Mouse (Mus musculus) spleen, adult 2 months (tissue): Measurements from ENCODE around the gene Gm49354. TPM values are rescaled to one million over a fixed set of nuclear protein-coding genes. Genes with fewer than 3 reads are reported as not detected.
"Not testable (repeated sequence)": the region's sequence is repeated elsewhere in the genome, so short reads cannot be mapped to it uniquely, and the experiment has no call there.

Source experiments
- DNase-seq, 2 experiments: peaks; one replicate each; pipeline versions ENCODE4 v3.0.0 to v3.0.0-alpha.2; 2012 to 2021; ENCODE audit warnings: low spot score in 2 of 2, low read depth in 1 of 2
- H3K27ac ChIP-seq: fragments of 200-500 bp; 2 replicates; pipeline ENCODE4 v1.5.1; 2012; ENCODE audit warnings: low read length, inconsistent platforms; ENCODE audit not compliant: insufficient read depth
- H3K27me3 ChIP-seq: fragments of 200-500 bp; 2 replicates; pipeline ENCODE4 v1.6.1; 2012; ENCODE audit warnings: mild to moderate bottlenecking, moderate library complexity, low read length, inconsistent platforms; ENCODE audit not compliant: control insufficient read depth, insufficient read depth
- H3K36me3 ChIP-seq: fragments of 200-500 bp; 2 replicates; pipeline ENCODE4 v1.6.1; 2012; ENCODE audit warnings: mild to moderate bottlenecking, low read length, inconsistent platforms; ENCODE audit not compliant: control insufficient read depth, insufficient read depth
- H3K4me1 ChIP-seq: fragments of 200-500 bp; 2 replicates; pipeline ENCODE4 v1.6.1; 2011; ENCODE audit warnings: inconsistent platforms; ENCODE audit not compliant: control insufficient read depth, insufficient read depth, insufficient read length
- H3K4me3 ChIP-seq: fragments of 200-500 bp; 2 replicates; pipeline ENCODE4 v1.5.1; 2011; ENCODE audit warnings: mild to moderate bottlenecking, inconsistent platforms; ENCODE audit not compliant: insufficient read depth, insufficient read length; ENCODE audit errors: extremely low read depth
- CTCF ChIP-seq: fragments of 200-500 bp; IDR thresholded peaks from 2 replicates; pipeline ENCODE4 v1.5.1; 2011; ENCODE audit warnings: mild to moderate bottlenecking, inconsistent platforms; ENCODE audit not compliant: insufficient read depth, insufficient read length, insufficient replicate concordance; ENCODE audit errors: extremely low read depth
- POLR2A ChIP-seq: fragments of 200-500 bp; IDR thresholded peaks from 2 replicates; pipeline ENCODE4 v1.6.1; 2011; ENCODE audit warnings: low read depth, low read length, inconsistent platforms
- WGBS: fragments of 180-500 bp; shearing (Covaris S2); methylation state at CpG from one replicate; pipeline ENCODE4 v1.1.7; 2018; 5-methylcytosine and 5-hydroxymethylcytosine counted together
- polyA plus RNA-seq: library from polyadenylated mRNA; depleted of rRNA; stranded (reverse); fragments of >200 nt; gene quantifications from 2 replicates; pipeline ENCODE4 v1.2.3, GENCODE M21; 2012; rRNA removed

Gm49354 gene
- polyA plus RNA-seq, 1 experiment: not detected

DNA sequence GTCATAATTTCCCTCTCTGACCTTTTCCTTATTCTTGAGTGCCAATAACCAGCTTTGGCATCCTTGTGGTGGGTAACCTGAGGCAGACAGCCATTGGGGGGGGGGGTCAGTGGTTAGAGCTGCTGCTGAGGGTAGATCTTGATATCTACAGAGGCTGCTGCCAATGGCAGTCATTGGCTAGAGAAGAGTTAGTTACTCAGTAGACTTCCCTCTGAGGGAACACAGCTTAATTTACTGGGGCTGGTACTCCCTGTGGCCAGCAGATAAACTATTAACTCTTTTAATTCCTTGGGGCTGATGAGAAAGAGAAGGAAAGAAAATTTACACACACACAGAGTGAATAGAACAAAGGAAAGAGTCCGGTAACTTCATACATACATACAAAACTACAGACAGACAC lies 62.6 kb downstream of the Gm49354 start:
- DNase-seq: no peak
- Histone ChIP-seq H3K27ac (no peak overlapping the region), H3K4me1 (no peaks in the 10 kb centered on the region), H3K36me3 (no peaks in the 10 kb centered on the region), H3K4me3 (no peak overlapping the region), H3K27me3 (no peaks in the 10 kb centered on the region)
- 77% methylated on average over 1 of the region's 1 CpGs for WGBS
- no peak for TF ChIP-seq CTCF
- no peak for TF ChIP-seq POLR2A

DNA sequence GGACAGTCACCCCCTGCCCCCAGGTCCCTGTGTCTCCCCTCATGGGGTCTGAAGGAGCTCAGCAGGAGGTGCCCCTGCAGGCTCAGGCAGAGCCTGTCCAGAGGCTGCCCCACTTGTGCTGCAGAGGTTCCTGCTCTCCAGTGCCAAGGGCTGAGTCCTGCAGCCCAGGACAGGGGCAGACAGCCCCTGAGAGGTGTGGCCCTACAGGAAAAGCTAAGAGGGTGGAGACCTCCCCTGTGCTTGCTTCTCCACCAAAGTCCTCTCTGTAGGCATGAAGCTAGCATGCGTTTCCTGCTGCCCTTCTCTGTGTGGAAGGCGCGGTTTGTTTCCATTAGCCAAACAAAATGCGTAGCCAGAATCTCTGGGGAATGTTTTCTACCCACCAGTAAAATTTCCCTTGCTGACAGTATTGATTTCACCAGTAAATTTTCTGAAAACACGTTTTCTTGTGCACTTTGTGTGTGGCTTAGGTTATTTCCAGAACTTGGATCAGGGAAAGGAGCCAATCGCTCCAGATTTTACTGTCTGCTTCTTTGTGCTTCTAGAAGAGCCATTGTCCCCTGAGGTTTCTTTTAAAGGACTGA lies 63.1 kb downstream of the Gm49354 start:
- H3K27me3 ChIP-seq, DNase-seq, H3K4me1 ChIP-seq, H3K4me3 ChIP-seq, H3K36me3 ChIP-seq, H3K27ac ChIP-seq: not testable (repeated sequence)
- 17% methylated on average over 6 of the region's 6 CpGs for WGBS

DNA sequence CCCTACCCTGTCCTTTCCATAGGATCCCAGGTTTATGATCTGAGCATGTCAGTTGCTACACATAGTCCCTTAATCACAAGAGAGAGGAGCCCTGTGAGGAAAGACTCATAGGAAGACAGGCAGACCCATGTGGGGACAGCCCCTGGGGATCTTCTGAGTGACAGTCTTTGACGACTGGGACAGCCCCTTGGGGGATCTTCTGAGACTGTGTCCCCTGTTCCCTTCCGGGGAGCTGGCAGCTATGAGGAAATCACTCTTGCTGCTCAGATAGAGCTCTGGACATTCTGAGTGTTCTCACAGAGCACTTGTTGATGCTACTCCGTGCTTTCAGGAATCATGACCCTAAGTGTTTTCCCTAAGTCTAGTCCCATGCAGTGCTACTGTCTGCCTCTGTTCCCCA lies 68.3 kb downstream of the Gm49354 start:
- H3K36me3 ChIP-seq: no peaks in the 10 kb centered on the region
- no peaks in the 10 kb centered on the region; the same call in 1 of the 2 replicates for H3K4me1 ChIP-seq
- WGBS: 42% methylated on average over 3 of the region's 3 CpGs
- H3K27me3 ChIP-seq: no peaks in the 10 kb centered on the region
- H3K27ac ChIP-seq: no peak overlapping the region
- no peak overlapping the region for H3K4me3 ChIP-seq
- TF ChIP-seq CTCF (no peak), POLR2A (no peak)
- DNase-seq: no peak

- not testable (repeated sequence) for H3K36me3 ChIP-seq, DNase-seq, H3K4me1 ChIP-seq, H3K27me3 ChIP-seq, H3K27ac ChIP-seq, H3K4me3 ChIP-seq
- WGBS: 77% methylated on average over 3 of the region's 3 CpGs
Measured at GRCm38 (mm10) chr13:59711984-59712383, 70.1 kb downstream of the Gm49354 start, which contains the start of gene Spata31d1b. Spata31d1b (plus strand) TSS chr13:59712284.

DNA sequence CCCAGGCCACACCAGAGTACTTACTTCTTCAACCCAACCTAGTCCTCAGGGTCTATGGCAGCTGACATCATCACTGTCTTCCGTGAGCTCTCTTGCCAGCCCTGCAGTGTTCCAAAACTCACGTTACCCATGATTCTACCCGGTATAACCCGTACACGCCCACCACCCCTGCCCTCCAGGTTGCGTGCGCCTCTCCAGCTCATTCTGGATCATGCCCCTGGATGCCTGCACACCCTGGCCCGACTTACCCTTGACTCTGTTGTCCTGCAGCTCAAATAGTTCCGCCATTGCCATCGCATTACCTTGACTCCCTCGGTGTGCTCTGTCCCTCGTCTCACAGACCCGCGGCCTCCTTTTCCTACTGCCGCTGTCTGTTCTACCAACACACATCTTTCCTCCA lies 71.8 kb downstream of the Gm49354 start, which contains the start of gene Spata31d1a:
TSS of gene Spata31d1a (minus strand) at position 101 of the 400 bp plus-strand sequence.
- no peaks in the 10 kb centered on the region for H3K27me3 ChIP-seq
- H3K36me3 ChIP-seq: no peaks in the 10 kb centered on the region
- no peaks in the 10 kb centered on the region; the same call in 1 of the 2 replicates for H3K4me1 ChIP-seq
- no peak within 1 kb of the TSS for H3K27ac ChIP-seq
- DNase-seq: no peak
- WGBS: 87% methylated on average over 15 of the region's 15 CpGs
- no peak within 1 kb of the TSS for H3K4me3 ChIP-seq
- no peak for TF ChIP-seq POLR2A
- no peak for TF ChIP-seq CTCF

Other genes with a start within 250 kb of the Gm49354 start
- gene Agtpbp1, start 197.0 kb downstream of the Gm49354 start, polyA plus RNA-seq: 5.1 and 5.4 TPM in 2 replicates
- gene Naa35, start 197.0 kb downstream of the Gm49354 start, polyA plus RNA-seq: 11.7 and 16.2 TPM in 2 replicates
- gene Golm1, start 106.4 kb downstream of the Gm49354 start, polyA plus RNA-seq: 6.1 and 6.6 TPM in 2 replicates
- not detected in 2 replicates for gene 4921517D22Rik, start 88.1 kb downstream of the Gm49354 start, polyA plus RNA-seq
- not detected in 2 replicates for gene Spata31d1a, start 71.9 kb downstream of the Gm49354 start, polyA plus RNA-seq
- gene Spata31d1b, start 70.0 kb downstream of the Gm49354 start, polyA plus RNA-seq: not detected in 2 replicates
- gene Spata31d1d, start 50.5 kb downstream of the Gm49354 start, polyA plus RNA-seq: not detected in 2 replicates
- 0.06 TPM in 1 of 2 replicates, not detected in the other for gene 1700014D04Rik, start 35.5 kb downstream of the Gm49354 start, polyA plus RNA-seq
- 78.4 and 112 TPM in 2 replicates for gene Isca1, start 12.4 kb downstream of the Gm49354 start, polyA plus RNA-seq
- 21.2 and 22.2 TPM in 2 replicates for gene Tut7, start 40.9 kb upstream of the Gm49354 start, polyA plus RNA-seq